Mouse (Mus musculus): ENCODE measurements around the gene Aatk. TPM values are rescaled to one million over a fixed set of nuclear protein-coding genes. Genes with fewer than 3 reads are reported as not detected.
A peak's percentile ranks its signal among the peaks of the same experiment; 100 is the strongest.

Aatk gene
- polyA plus RNA-seq, 1 experiment from 2014 or later: 1.4 TPM

DNA sequence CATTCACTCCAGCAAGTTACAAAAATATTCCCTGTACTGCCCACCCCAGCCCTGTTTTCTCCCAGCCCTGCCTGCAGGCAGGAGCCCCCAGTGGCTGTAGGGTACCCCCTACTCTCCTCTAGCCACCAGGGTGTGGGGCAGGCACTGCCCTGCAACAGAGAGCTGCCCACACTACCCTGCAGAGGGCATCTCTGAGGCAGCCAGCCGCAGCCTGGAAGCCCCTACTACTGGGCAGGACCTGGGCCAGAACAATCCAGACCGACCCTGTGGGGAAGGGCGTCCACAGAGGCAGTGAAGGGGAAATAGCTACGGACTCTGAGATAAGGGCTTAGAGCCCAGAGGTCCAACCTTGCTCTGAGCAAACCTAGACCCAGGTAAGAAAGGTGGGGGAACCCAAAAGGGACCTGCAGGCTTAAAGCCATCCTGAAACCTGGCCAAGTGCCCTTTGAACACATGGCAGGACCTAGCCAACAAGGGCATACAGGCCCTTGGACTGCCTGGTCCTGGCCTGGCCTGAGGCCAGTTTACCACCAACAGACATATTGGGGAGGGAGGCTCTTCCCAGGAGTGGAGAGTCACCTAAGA, 39.4 kb downstream of the Aatk start:
- Histone ChIP-seq H3K27me3 (replicated peaks; ENCODE audit: insufficient read depth, low read length) (no peaks in the 10 kb centered on the region), H3K9ac (replicated peaks; ENCODE audit: low read depth) (no peak overlapping the region), H3K27ac (ENCODE audit: low read length) (no peak overlapping the region), H3K36me3 (ENCODE audit: insufficient read depth, low read length) (peaks cover 4% of the 10 kb centered on the region; the same call in 1 of the 2 replicates), H3K9me3 (ENCODE audit: low read length) (no peaks in the 10 kb centered on the region), H3K4me2 (replicated peaks; ENCODE audit: low read depth, low read length) (no peak overlapping the region), H3K4me3 (ENCODE audit: low read depth, low read length) (no peak overlapping the region), H3K4me1 (ENCODE audit: insufficient read depth, low read depth, low read length) (no peaks in the 10 kb centered on the region)
- DNase-seq (ENCODE audit: low spot score) (no peak), ATAC-seq (no peak)
- WGBS: 52% methylated on average over 4 of the region's 4 CpGs
- TF ChIP-seq CTCF (IDR thresholded peaks at IDR 0.05) (no peak; the same call in 1 of the 2 replicates), EP300 (IDR thresholded peaks at IDR 0.05) (no peak)

DNA sequence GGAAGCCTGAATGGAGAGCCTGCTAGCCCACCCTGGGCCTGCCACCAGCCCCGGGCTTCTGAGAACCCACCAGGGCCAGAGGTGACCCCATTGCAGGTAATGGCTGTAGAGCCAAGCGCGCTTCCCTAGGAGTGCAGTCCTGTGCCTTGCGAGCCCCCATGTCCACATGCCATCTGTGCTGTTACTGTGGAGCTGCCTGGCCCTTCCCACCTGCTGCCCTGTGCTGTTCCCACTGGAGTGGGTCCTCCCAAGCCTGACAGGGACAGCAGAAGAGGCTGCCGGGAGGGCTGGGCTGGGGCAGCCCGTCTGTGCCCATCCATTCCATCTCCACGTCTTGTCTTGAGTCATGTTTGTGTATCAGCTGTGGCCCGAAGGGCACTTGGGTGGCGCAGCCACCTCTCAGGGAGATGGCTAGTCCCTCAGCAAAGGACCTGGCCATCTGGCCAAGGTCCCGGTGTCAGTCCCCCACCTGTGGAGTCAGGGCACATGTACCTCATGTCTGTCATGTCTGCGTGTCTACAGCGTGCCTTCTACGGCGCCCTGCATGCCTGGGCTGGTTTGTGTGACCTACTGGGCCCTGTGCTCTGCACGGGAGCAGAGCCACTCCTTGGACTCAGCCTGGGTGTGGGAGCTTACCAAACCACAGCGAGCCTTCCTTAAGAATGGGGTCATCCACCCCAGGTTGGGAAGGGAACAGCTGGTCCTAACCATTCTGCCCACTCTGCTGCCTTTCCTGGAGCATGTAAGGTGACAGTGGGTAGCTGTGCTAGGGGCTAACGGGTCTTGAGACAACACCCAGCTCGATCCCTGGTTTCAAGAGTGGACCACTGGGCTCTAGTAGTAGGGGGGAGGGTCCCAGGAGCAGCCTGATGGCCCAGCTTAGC, 41.3 kb downstream of the Aatk start:
- no peak overlapping the region for H3K27ac ChIP-seq (ENCODE audit: low read length)
- H3K9me3 ChIP-seq (ENCODE audit: low read length): no peaks in the 10 kb centered on the region
- TF ChIP-seq EP300 (IDR thresholded peaks at IDR 0.05) (no peak), CTCF (IDR thresholded peaks at IDR 0.05) (no peak)
- no peak overlapping the region for H3K4me2 ChIP-seq (replicated peaks; ENCODE audit: low read depth, low read length)
- WGBS: 86% methylated on average over 18 of the region's 18 CpGs
- ATAC-seq (no peak), DNase-seq (ENCODE audit: low spot score) (no peak)
- H3K4me1 ChIP-seq (ENCODE audit: insufficient read depth, low read depth, low read length): no peaks in the 10 kb centered on the region
- H3K27me3 ChIP-seq (replicated peaks; ENCODE audit: insufficient read depth, low read length): no peaks in the 10 kb centered on the region
- peaks cover 9% of the 10 kb centered on the region; the same call in 1 of the 2 replicates for H3K36me3 ChIP-seq (ENCODE audit: insufficient read depth, low read length)
- no peak overlapping the region for H3K4me3 ChIP-seq (ENCODE audit: low read depth, low read length)
- no peak overlapping the region for H3K9ac ChIP-seq (replicated peaks; ENCODE audit: low read depth)

DNA sequence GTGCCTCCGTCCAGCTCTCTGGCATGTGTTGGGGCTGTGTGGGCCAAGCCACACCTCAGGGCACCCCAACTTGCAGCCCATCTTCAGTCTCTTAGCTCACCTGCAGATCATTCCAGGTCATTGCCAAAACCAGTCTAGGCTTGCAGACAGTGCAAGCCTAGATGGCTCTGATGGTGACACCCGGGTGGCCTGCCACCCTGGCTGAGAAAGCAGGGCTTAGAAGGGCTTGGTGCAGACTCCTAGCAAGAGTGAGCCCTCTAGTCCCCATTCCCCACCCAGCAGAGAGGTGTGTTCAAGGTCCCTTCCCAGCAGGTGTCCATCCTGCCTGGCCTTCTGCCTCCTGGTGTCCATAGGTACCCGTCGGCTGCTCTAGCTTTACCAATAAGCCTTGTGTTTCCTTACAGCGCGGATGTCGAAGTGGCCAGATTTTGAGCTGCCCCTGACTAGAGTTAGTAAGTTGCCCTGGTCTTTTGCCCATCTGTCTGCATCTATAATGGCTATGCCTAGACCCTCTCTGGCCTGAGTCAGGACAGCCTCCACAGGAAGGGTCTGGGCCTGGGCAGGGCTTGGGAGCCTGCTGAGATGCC, 44.2 kb downstream of the Aatk start:
- ATAC-seq: no peak
- Histone ChIP-seq H3K9ac (replicated peaks; ENCODE audit: low read depth) (no peak overlapping the region), H3K27me3 (replicated peaks; ENCODE audit: insufficient read depth, low read length) (no peaks in the 10 kb centered on the region), H3K9me3 (ENCODE audit: low read length) (no peaks in the 10 kb centered on the region), H3K4me2 (replicated peaks; ENCODE audit: low read depth, low read length) (no peak overlapping the region), H3K4me1 (ENCODE audit: insufficient read depth, low read depth, low read length) (no peaks in the 10 kb centered on the region), H3K27ac (ENCODE audit: low read length) (no peak overlapping the region), H3K36me3 (ENCODE audit: insufficient read depth, low read length) (peaks cover 17% of the 10 kb centered on the region), H3K4me3 (ENCODE audit: low read depth, low read length) (no peak overlapping the region)
- 93% methylated on average over 7 of the region's 7 CpGs for WGBS
- TF ChIP-seq CTCF (IDR thresholded peaks at IDR 0.05): no peak
- TF ChIP-seq EP300 (IDR thresholded peaks at IDR 0.05): no peak
- DNase-seq (ENCODE audit: low spot score): no peak

DNA sequence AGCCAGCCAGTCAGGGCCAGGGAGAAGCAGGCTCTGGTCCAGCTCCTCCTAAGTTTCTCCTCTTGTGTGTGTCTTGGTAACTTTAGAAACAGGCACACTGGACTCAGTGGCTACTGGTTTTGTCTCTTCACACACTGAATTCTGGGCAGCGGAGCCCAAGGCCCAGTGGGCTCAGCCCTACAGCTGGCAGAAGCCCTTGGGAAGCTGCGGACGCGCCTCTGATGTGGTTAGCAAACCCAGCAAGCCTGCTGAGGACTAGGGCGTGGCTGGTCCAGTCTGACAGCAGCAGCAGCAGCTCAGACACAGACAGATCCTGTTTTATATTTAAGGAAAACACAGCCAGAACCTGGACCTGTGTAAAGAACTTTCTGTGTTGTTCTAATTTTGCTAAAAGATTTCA, 44.9 kb downstream of the Aatk start:
- ATAC-seq: no peak
- WGBS: 81% methylated on average over 5 of the region's 5 CpGs

DNA sequence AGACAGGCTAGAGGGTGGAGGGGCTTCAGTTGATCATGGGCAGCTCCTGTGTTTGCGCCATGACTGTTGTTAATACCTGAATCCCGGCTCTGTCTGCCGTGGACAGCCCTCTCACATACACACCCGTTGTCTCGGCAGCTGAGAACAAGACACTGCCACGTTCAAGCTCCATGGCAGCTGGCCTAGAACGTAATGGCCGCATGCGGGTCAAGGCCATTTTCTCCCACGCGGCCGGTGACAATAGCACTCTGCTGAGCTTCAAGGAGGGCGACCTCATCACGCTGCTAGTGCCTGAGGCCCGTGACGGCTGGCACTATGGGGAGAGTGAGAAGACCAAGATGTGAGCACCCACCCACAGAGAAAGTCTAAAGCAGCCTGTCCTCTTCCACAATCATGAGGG, 49.6 kb downstream of the Aatk start:
- H3K36me3 ChIP-seq (ENCODE audit: insufficient read depth, low read length): peaks cover 34% of the 10 kb centered on the region

More for the DNA sequence above, 44.9 kb downstream of the Aatk start:
- no peak overlapping the region for H3K4me3 ChIP-seq (ENCODE audit: low read depth, low read length)
- no peaks in the 10 kb centered on the region for H3K27me3 ChIP-seq (replicated peaks; ENCODE audit: insufficient read depth, low read length)
- peaks cover 24% of the 10 kb centered on the region for H3K36me3 ChIP-seq (ENCODE audit: insufficient read depth, low read length)
- no peaks in the 10 kb centered on the region for H3K9me3 ChIP-seq (ENCODE audit: low read length)
- TF ChIP-seq CTCF (IDR thresholded peaks at IDR 0.05): no peak
- no peaks in the 10 kb centered on the region for H3K4me1 ChIP-seq (ENCODE audit: insufficient read depth, low read depth, low read length)
- DNase-seq (ENCODE audit: low spot score): no peak
- no peak overlapping the region for H3K27ac ChIP-seq (ENCODE audit: low read length)
- H3K9ac ChIP-seq (replicated peaks; ENCODE audit: low read depth): no peak overlapping the region
- no peak overlapping the region for H3K4me2 ChIP-seq (replicated peaks; ENCODE audit: low read depth, low read length)

DNA sequence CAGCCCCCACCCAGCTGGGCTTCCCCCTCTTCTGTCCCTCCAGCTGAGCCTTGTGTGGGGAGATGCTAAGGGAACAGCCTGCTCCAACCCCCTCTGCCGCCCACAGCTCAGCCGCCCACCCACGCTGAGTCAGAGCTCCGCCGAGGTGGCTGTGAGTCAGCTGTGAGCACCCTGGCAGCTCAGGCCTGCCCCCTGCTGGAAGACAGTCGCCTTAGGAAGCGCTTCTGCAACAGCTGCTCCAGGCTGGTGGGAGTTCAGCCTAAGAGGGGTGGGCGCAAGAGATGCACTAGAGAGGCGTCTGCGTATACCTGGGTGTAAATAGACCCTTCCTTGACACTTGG, 55.7 kb downstream of the Aatk start:
- ATAC-seq: peak; percentile 62
- no peak for TF ChIP-seq EP300 (IDR thresholded peaks at IDR 0.05)
- TF ChIP-seq CTCF (IDR thresholded peaks at IDR 0.05): peak; percentile 99

More for the DNA sequence above, 49.6 kb downstream of the Aatk start:
- Histone ChIP-seq H3K27me3 (replicated peaks; ENCODE audit: insufficient read depth, low read length) (no peaks in the 10 kb centered on the region), H3K9me3 (ENCODE audit: low read length) (no peaks in the 10 kb centered on the region), H3K4me1 (ENCODE audit: insufficient read depth, low read depth, low read length) (no peaks in the 10 kb centered on the region), H3K27ac (ENCODE audit: low read length) (no peak overlapping the region), H3K4me2 (replicated peaks; ENCODE audit: low read depth, low read length) (no peak overlapping the region), H3K9ac (replicated peaks; ENCODE audit: low read depth) (no peak overlapping the region), H3K4me3 (ENCODE audit: low read depth, low read length) (no peak overlapping the region)
- no peak for TF ChIP-seq CTCF (IDR thresholded peaks at IDR 0.05)
- TF ChIP-seq EP300 (IDR thresholded peaks at IDR 0.05): no peak
- ATAC-seq (no peak), DNase-seq (ENCODE audit: low spot score) (no peak)
- WGBS: 86% methylated on average over 16 of the region's 16 CpGs

More for the DNA sequence above, 55.7 kb downstream of the Aatk start:
- WGBS: 8% methylated on average over 10 of the region's 10 CpGs
- H3K4me2 ChIP-seq (replicated peaks; ENCODE audit: low read depth, low read length): peak overlapping the region; percentile 35
- peak; percentile 95 for DNase-seq (ENCODE audit: low spot score)
- H3K27ac ChIP-seq (ENCODE audit: low read length): peak overlapping the region; percentile 39; the same call in 1 of the 2 replicates
- H3K9me3 ChIP-seq (ENCODE audit: low read length): no peaks in the 10 kb centered on the region
- H3K4me1 ChIP-seq (ENCODE audit: insufficient read depth, low read depth, low read length): peaks cover 11% of the 10 kb centered on the region
- no peak overlapping the region for H3K4me3 ChIP-seq (ENCODE audit: low read depth, low read length)
- no peaks in the 10 kb centered on the region for H3K27me3 ChIP-seq (replicated peaks; ENCODE audit: insufficient read depth, low read length)
- H3K9ac ChIP-seq (replicated peaks; ENCODE audit: low read depth): no peak overlapping the region
- peaks cover 12% of the 10 kb centered on the region; the same call in 1 of the 2 replicates for H3K36me3 ChIP-seq (ENCODE audit: insufficient read depth, low read length)
